Mouse (Mus musculus): ENCODE data around the gene Ccdc194. TPM values are rescaled to one million over a fixed set of nuclear protein-coding genes. Genes with fewer than 3 reads are reported as not detected.

Gene Ccdc194
- under 1 TPM; 0.01 to 0.32 TPM for polyA plus RNA-seq (2012; fragmentation: generic; extraction: Trizol)

DNA sequence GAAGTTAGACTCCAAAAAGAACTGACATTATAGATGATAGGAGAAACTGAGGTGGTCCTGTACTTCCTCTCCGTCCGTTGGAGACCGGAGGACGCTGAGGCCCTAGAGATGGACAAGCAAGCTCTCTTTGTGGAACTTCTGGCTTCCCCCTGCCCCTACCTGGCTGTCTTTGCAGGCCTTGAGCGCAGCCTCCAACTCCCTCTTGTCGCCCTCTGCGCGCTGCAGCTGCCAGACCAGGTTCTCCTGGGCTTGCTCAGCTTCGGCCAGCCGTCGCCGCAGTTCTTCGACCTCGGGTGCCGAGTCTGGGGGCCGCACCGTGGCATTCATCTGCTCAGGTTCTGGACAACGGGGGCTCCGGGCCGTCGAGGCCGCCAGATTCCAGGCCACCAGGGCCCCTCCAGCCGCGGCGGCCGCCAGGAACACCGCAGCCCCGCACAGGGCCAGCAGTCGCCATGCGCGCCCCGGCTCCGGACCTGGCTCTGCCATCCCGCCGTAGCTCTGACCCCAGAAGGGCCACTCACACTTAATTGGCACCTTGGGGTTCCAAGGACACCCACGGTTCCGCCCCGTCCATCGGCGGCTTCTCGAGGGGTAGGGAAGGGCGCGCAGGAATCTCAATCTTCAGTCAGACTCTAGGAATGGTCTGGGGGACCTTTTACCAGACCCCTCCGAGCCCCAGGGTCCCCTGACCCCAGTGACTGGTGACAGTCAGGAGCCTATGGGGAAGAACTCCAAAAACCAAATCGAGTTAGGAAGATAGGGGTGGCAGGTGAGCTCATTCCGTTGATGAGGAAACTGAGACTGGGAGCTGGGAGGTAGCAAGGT is at the start of gene Ccdc194:
Gene Ccdc194, minus strand, starts transcription at position 486 of the 825 bp plus-strand sequence.

DNA sequence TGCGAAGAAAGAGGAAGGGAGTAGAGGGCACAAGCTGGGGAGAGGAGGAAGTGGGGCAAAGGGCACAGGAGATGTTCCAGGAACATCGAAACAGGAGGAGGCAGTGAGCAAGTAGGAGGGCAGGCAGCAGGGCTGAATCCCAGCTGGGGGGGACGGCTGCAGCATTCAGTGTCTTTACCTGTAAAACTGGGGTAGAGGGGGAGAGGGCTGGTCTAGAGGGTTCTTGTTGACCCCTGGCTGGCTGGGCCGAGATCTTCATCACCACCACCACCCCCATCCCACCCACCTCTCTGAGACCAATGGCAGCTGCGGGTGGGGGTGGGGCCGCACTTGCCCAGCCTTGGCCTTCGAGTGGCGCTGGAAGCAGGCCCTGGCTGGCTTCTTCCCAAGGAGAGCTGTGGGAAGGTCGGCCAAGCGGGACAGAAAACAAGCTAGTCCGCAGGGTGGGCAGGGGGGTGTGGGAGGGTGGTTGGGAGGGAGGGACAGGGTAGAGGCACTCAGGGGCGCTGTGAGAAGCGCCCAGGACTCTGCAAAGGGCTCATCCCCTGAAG is 43.0 kb upstream of the Ccdc194 start, which contains the start of gene Slc27a1:
Gene Slc27a1, plus strand, starts transcription at position 496 of the 551 bp plus-strand sequence.

DNA sequence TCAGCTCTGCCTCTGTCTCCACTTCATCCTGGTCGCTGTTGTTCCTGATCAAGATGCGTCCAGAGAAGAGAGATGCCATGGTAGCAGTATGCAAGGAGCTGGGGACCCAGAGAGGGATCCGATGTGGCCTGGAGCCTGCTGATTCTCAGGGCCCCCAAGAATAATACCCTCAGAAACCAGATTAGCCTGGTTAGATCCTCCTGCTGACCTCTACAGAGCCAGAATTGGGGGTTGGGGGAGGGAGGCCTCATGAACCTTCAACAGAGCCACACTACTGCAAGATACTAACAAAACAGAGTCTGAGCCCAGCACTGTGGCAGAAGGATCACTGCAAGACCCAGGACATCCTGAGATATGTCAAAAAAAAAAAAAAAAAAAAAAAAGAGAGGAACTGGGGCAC is 41.0 kb upstream of the Ccdc194 start, which contains the start of gene Nxnl1:
Gene Nxnl1, minus strand, starts transcription at position 101 of the 400 bp plus-strand sequence.

DNA sequence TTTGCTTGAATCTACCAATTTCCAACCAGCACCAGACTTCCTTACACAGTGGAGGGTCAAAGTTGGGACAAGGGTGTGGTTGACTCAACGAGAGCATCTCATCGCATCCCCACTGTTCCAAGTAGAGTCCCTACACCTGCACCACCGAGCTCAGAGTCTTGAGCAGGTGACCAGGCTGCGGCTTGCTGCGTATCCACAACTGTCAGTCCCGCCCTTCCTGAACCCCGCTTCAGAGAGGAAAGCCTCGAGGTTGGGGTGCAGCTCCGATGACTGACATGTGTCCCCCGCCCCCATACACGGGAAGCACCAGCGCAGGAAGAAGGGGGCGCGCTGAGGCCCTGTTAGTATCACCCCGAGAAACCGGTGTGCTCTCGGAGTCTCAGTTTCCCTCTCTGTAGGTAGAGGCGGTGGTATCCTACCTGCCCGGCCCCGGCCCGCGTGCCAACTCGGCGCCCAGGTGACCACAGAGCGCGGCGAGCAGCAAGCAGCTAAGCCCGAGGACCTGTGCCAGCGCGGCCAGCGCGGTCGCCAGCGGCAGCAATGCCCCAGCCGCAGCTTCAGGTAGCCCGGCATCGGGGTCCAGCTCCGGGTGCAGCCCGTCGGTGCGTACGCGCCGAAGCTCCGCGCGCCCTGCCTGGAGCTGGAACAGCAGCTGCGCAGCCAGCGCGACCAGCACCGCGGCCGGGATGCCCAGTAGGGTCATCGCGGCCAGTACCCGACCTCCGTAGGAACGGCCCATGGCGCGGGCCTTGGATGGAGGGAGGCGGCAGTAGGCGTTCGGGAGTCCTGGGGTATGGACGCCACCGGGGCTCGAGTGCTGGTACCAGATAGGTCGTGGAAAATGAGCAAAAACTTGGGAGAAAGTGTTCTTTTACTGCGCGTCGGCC is 32.8 kb upstream of the Ccdc194 start, which contains the start of gene Tmem221:
Gene Tmem221, minus strand, starts transcription at position 801 of the 887 bp plus-strand sequence.

DNA sequence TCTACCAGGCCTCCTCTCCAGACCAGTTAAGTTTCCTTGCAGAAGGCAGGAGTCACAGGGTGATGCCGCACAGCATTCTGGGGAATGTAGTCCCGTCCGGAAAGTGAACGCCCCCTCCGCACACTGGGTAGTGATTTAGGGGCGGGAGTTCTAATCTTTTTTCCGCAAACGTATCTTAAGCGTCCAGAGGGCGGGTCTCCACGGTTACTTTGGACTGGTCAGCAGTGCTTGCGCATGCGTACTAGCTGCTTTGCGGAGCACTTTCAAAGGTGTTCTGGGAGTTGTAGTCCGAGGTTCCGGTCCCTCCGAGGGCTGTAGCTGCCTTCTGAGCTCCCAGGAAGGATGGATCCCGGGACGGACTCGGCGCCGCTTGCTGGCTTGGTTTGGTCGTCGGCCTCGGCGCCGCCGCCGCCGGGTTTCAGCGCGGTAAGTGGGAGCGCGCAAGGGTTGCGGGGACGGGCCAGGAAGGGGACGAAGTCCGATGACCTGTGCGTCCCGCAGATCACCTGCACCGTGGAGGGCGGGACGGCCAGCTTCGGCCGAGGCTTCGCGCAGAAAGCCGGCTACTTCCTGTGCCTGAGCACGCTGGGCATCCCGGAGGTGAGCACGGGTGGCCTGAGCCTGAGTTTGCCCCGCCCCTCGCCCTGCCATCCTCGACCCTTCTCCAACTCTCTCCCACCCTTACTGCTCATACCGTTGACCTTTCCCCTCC is 17.3 kb upstream of the Ccdc194 start, which contains the start of gene Mvb12a:
Gene Mvb12a, plus strand, starts transcription at position 291 of the 712 bp plus-strand sequence.

DNA sequence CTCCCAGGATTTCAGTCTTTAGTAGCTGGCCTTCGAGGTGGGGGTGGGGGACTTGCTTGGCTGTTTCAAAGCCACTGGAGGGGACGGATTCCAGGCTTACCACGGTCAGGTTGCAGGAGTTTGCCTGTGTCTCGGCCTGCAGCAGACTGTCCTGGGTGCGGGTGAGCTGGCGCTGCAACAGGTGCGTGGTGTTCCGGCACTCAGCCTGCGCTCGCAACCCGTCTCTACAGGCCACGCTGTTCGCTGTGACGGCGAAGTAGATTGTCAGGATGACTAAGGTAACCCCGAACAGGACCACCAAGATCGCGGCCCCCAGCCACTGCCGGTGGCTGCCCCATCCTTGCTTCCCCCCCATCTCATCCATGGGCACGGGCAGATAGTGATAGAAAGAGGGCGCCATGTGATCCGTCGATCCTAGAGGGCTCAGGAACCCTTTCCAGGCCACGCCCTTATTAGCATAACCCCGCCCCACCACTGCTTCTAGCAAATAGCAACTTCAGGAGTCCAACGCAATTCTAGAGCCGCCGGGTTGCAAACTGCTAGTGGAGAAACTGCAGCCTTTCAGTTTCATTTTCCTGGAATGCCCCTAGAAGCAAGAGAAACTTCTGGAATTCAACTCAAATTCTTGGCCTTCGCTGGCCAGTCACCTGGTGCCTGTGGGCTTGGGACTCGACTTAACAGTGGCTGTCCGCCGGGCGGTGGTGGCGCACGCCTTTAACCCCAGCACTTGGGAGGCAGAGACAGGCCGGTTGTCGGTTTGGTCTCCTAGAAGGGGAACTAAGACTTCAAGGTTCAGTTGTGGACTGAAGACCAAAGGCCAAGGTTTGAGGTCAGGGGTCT is 11.7 kb upstream of the Ccdc194 start, which contains the start of gene Bst2:
Gene Bst2, minus strand, starts transcription at position 429 of the 840 bp plus-strand sequence.

DNA sequence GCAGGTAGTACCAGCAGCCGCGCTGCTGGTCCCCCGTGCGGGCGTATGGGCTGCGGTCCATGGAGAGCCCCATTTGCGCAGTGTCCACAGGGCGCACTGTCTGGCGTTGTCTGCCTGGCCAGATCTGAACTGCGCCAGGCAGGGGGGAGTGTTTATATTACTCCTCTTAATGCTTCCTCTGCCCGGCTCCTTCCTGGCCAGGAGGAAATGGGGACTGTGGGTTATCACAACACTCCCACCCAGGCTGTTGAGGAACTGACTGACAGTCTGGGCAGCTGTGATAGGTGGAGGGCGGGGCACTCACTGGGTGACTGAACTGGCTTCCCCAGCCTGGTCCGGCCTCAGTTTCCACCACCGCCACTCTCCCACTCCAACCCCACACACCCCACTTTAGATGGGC is 13.9 kb downstream of the Ccdc194 start, which contains the start of gene Plvap:
Gene Plvap, minus strand, starts transcription at position 109 of the 400 bp plus-strand sequence.

DNA sequence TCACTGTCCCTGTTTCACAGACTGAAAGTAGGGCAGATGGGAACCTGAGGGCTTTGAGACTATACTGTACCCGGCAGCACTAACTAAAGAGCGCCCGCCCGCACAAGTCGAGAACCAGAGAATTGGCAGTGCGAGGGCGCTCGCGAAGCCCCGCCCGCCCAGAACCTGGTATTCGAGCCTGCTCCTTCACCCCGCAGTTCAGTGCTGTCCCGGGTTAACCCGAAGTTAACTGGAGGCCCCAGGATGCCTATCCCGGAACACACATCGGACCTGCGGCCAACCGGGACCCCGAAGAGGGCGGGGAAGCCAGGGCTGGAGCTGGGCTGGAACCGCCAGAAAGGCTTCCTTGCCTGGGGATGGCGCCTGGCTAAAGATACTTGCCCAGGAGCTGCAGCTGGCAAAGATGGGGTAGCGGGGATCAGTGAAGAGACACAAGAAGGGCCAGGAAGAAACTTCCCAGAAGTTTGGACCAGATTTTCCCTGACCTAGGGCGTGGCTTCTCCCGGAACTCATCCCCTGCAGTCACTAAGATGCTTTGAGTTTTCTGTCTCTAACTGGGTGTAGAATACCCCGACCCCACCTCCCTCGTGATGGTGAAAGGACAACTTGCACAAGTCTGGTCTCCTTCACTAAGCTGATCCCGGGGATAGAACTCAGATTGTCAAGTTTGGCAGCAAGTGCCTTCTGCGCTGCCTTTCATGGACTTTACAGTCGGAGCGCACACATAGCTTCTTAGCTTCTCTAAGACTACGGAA is 37.6 kb downstream of the Ccdc194 start, which contains the start of gene Gtpbp3:
Gene Gtpbp3, plus strand, starts transcription at position 413 of the 755 bp plus-strand sequence.

DNA sequence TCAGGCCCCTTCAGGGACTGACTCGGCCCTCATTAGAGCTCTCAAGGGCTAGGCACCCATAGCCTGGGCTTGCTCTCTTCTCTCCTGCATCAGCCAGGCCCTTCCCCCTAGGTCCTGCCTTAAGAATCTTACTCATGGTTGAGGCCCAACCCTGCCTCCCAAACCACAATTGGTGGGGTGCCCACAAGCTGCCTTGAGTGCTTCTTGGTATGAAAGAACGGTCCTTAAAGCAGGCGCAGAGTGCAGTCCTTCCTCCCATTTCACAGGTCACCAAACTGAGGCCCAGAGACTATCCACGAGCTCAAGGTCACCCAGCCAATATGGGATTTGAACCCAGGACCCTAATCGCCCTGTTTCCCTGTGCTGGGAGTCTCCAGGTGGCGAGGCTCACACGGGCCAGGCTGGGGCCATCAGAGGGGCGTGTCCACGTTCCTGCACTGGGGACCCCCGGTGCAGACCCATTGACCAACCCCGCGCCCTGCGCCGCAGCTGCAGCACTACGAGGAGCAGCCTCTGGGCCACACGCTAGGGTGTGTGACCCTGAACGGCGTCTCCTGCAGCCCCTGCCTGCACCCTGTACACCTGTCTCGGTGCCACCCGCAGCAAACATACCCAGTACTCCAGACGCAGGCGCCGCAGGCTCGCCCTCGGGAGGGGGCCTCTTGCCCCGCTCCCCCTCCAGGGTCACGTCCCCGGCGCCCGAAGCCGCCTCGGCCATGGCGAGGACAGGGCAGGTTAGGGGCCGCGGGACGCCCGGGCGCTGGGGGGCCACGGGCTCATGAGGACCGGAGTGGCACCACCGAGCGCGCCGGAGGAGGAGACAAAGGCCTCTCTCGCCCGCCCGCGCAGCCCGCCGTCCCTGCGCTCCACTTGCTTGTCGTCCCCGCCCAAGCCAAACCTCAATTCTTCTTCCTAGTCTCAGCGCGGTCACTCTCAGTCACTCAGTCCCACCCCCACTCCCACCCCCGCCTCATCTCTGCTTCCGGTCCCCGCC is 40.1 kb downstream of the Ccdc194 start, which contains the start of gene Ano8:
Gene Ano8, minus strand, starts transcription at position 822 of the 994 bp plus-strand sequence.

Other genes with a start within 250 kb of the Ccdc194 start
- 100 to 1,000 TPM; 189 to 219 TPM for gene Use1, start 158.9 kb downstream of the Ccdc194 start, polyA plus RNA-seq (2012; fragmentation: generic; extraction: Trizol)
- gene Ocel1, start 154.4 kb downstream of the Ccdc194 start, polyA plus RNA-seq (2012; fragmentation: generic; extraction: Trizol) = 10 to 100 TPM; 22.1 to 26.8 TPM
- gene Nr2f6, start 143.8 kb downstream of the Ccdc194 start, polyA plus RNA-seq (2012; fragmentation: generic; extraction: Trizol) = 10 to 100 TPM; 49.2 to 58.0 TPM
- under 1 TPM in 1 of 2 experiments, not detected in 1; 0.08 TPM for gene Ushbp1, start 129.9 kb downstream of the Ccdc194 start, polyA plus RNA-seq (2012; fragmentation: generic; extraction: Trizol)
- 100 to 1,000 TPM; 111 to 146 TPM for gene Babam1, start 128.8 kb downstream of the Ccdc194 start, polyA plus RNA-seq (2012; fragmentation: generic; extraction: Trizol)
- 10 to 100 TPM in 1 of 2 experiments, 1 to 10 TPM in 1; 5.8 to 17.1 TPM for gene Ankle1, start 119.7 kb downstream of the Ccdc194 start, polyA plus RNA-seq (2012; fragmentation: generic; extraction: Trizol)
- 100 to 1,000 TPM in 1 of 2 experiments, 10 to 100 TPM in 1; 62.4 to 135 TPM for gene Abhd8, start 62.1 kb downstream of the Ccdc194 start, polyA plus RNA-seq (2012; fragmentation: generic; extraction: Trizol)
- 100 to 1,000 TPM in 1 of 2 experiments, 10 to 100 TPM in 1; 85.2 to 111 TPM for gene Mrpl34, start 60.8 kb downstream of the Ccdc194 start, polyA plus RNA-seq (2012; fragmentation: generic; extraction: Trizol)
- gene Dda1, start 56.5 kb downstream of the Ccdc194 start, polyA plus RNA-seq (2012; fragmentation: generic; extraction: Trizol) = 10 to 100 TPM; 60.9 to 90.0 TPM
- 10 to 100 TPM in 1 of 2 experiments, 1 to 10 TPM in 1; 4.6 to 25.7 TPM for gene Ano8, start 39.7 kb downstream of the Ccdc194 start, polyA plus RNA-seq (2012; fragmentation: generic; extraction: Trizol)
- gene Gtpbp3, start 37.6 kb downstream of the Ccdc194 start, polyA plus RNA-seq (2012; fragmentation: generic; extraction: Trizol) = 10 to 100 TPM; 16.4 to 24.2 TPM
- gene Plvap, start 14.0 kb downstream of the Ccdc194 start, polyA plus RNA-seq (2012; fragmentation: generic; extraction: Trizol) = 1 to 10 TPM in 1 of 2 experiments, under 1 TPM in 1; 0.33 to 1.3 TPM
- gene Bst2, start 11.7 kb upstream of the Ccdc194 start, polyA plus RNA-seq (2012; fragmentation: generic; extraction: Trizol) = 10 to 100 TPM; 11.1 to 98.6 TPM
- 100 to 1,000 TPM; 101 to 142 TPM for gene Mvb12a, start 17.2 kb upstream of the Ccdc194 start, polyA plus RNA-seq (2012; fragmentation: generic; extraction: Trizol)
- not detected for gene Tmem221, start 33.2 kb upstream of the Ccdc194 start, polyA plus RNA-seq (2012; fragmentation: generic; extraction: Trizol)
- under 1 TPM in 1 of 2 experiments, not detected in 1; 0.04 TPM for gene Nxnl1, start 40.9 kb upstream of the Ccdc194 start, polyA plus RNA-seq (2012; fragmentation: generic; extraction: Trizol)
- 10 to 100 TPM; 10.5 to 16.2 TPM for gene Slc27a1, start 43.2 kb upstream of the Ccdc194 start, polyA plus RNA-seq (2012; fragmentation: generic; extraction: Trizol)
- gene Pgls, start 66.5 kb upstream of the Ccdc194 start, polyA plus RNA-seq (2012; fragmentation: generic; extraction: Trizol) = 100 to 1,000 TPM; 229 to 539 TPM
- gene Fam129c, start 71.9 kb upstream of the Ccdc194 start, polyA plus RNA-seq (2012; fragmentation: generic; extraction: Trizol) = 1 to 10 TPM in 1 of 2 experiments, under 1 TPM in 1; 0.47 to 4.4 TPM
- gene Colgalt1, start 85.3 kb upstream of the Ccdc194 start, polyA plus RNA-seq (2012; fragmentation: generic; extraction: Trizol) = 10 to 100 TPM; 23.2 to 50.3 TPM
- gene Unc13a, start 146.0 kb upstream of the Ccdc194 start, polyA plus RNA-seq (2012; fragmentation: generic; extraction: Trizol) = under 1 TPM; 0.51 to 0.96 TPM
- gene Jak3, start 150.6 kb upstream of the Ccdc194 start, polyA plus RNA-seq (2012; fragmentation: generic; extraction: Trizol) = 1 to 10 TPM; 1.3 to 4.2 TPM
- gene Insl3, start 163.5 kb upstream of the Ccdc194 start, polyA plus RNA-seq (2012; fragmentation: generic; extraction: Trizol) = 1 to 10 TPM in 1 of 2 experiments, under 1 TPM in 1; 0.28 to 2.8 TPM
- gene B3gnt3, start 176.1 kb upstream of the Ccdc194 start, polyA plus RNA-seq (2012; fragmentation: generic; extraction: Trizol) = not detected
- under 1 TPM in 1 of 2 experiments, not detected in 1; 0.01 TPM for gene Fcho1, start 200.0 kb upstream of the Ccdc194 start, polyA plus RNA-seq (2012; fragmentation: generic; extraction: Trizol)